Mouse (Mus musculus) liver, postnatal 0 days (tissue): ENCODE measurements around the gene Chrm4. TPM values are rescaled to one million over a fixed set of nuclear protein-coding genes. Genes with fewer than 3 reads are reported as not detected.
A peak's percentile ranks its signal among the peaks of the same experiment; 100 is the strongest.

ENCODE experiments used
- ATAC-seq: fragments of 200-750 bp; cut with Nextera tagmentation; 2 replicates; pipeline ENCODE4 v1.8.0; 2017; ENCODE audit warnings: mild to moderate bottlenecking, moderate library complexity
- DNase-seq: peaks from one replicate; pipeline ENCODE4 v3.0.0-alpha.2; 2016
- H3K27ac ChIP-seq: fragments of 300-500 bp; sonication (generic); 2 replicates; pipeline ENCODE4 v1.5.1; 2014; ENCODE audit warnings: antibody characterized with exemption, moderate library complexity, mild to moderate bottlenecking, low read depth
- H3K27me3 ChIP-seq: fragments of 300-500 bp; sonication (generic); 2 replicates; pipeline ENCODE4 v1.6.1; 2014; ENCODE audit warnings: low read length, control low read depth, mixed read lengths; ENCODE audit not compliant: insufficient read depth
- H3K36me3 ChIP-seq: fragments of 300-500 bp; sonication (generic); replicated peaks from 2 replicates; pipeline ENCODE4 v1.6.1; 2014; ENCODE audit warnings: mild to moderate bottlenecking, control low read depth, low read length, moderate library complexity, mixed read lengths; ENCODE audit not compliant: insufficient read depth
- H3K4me1 ChIP-seq: fragments of 300-500 bp; sonication (generic); 2 replicates; pipeline ENCODE4 v1.6.1; 2014; ENCODE audit warnings: antibody characterized with exemption, mild to moderate bottlenecking, control low read depth; ENCODE audit not compliant: insufficient read depth
- H3K4me2 ChIP-seq: fragments of 300-500 bp; sonication (generic); 2 replicates; pipeline ENCODE4 v1.6.1; 2014; ENCODE audit warnings: low read depth, mild to moderate bottlenecking, low read length, moderate library complexity, mixed read lengths
- H3K4me3 ChIP-seq: fragments of 300-500 bp; sonication (generic); 2 replicates; pipeline ENCODE4 v1.5.1; 2014; ENCODE audit warnings: low read depth, low read length
- H3K9ac ChIP-seq: fragments of 300-500 bp; sonication (generic); replicated peaks from 2 replicates; pipeline ENCODE4 v1.6.1; 2014; ENCODE audit warnings: mild to moderate bottlenecking, moderate library complexity
- H3K9me3 ChIP-seq: fragments of 300-500 bp; sonication (generic); 2 replicates; pipeline ENCODE4 v1.6.1; 2016; ENCODE audit warnings: mild to moderate bottlenecking, control low read depth, low read length, mixed read lengths
- CTCF ChIP-seq: sonication (generic); IDR thresholded peaks from 2 replicates; pipeline ENCODE4 v1.5.1; 2016; ENCODE audit warnings: antibody characterized with exemption, low read depth
- EP300 ChIP-seq: IDR thresholded peaks from 2 replicates; pipeline ENCODE4 v1.6.1; 2016; ENCODE audit warnings: antibody characterized with exemption, low read depth, mild to moderate bottlenecking
- WGBS: fragments of 180-500 bp; shearing (Covaris S2); extraction: QIAGEN DNeasy Blood & Tissue Kit; methylation state at CpG from one replicate; pipeline ENCODE4 v1.1.7; 2014; ENCODE audit not compliant: insufficient replicate concordance; 5-methylcytosine and 5-hydroxymethylcytosine counted together
- polyA plus RNA-seq: library from polyadenylated mRNA; unstranded; fragments of >200 nt; fragmentation: Nextera tagmentation; extraction: Ambion mirVana; gene quantifications from 2 replicates; pipeline ENCODE4 v1.2.1, GENCODE M21; 2015

The Chrm4 gene
- polyA plus RNA-seq, 1 experiment from 2014 or later, result not detected

DNA sequence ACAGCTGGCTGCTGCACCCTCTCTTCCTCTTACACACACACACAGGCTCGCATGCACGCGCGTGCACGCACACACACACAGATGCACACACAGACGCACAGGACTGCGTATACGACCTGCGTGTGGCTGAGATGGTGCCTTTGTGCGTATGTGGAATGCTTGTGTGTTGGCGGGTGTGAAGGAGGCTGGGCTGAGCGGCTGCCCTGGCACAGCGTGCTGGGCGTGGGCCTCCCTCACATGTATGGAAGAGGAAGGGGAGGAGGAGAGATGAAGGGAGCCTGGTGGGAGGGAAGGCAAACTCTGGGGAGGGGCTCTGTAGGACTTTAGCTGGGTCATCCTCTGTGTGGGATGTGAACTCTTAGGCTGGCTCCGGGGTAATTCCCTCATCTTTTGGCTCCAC, 1.6 kb upstream of the Chrm4 start:
- no peak for TF ChIP-seq EP300
- no peak for TF ChIP-seq CTCF
- Histone ChIP-seq H3K27ac (no peak overlapping the region), H3K27me3 (peaks cover 56% of the 10 kb centered on the region), H3K4me3 (no peak overlapping the region), H3K9ac (no peak overlapping the region), H3K4me1 (peaks cover 32% of the 10 kb centered on the region), H3K4me2 (no peak overlapping the region), H3K36me3 (no peaks in the 10 kb centered on the region), H3K9me3 (no peaks in the 10 kb centered on the region)
- WGBS, result 76% methylated on average over 15 of the region's 15 CpGs
- DNase-seq, result no peak
- ATAC-seq, result no peak

DNA sequence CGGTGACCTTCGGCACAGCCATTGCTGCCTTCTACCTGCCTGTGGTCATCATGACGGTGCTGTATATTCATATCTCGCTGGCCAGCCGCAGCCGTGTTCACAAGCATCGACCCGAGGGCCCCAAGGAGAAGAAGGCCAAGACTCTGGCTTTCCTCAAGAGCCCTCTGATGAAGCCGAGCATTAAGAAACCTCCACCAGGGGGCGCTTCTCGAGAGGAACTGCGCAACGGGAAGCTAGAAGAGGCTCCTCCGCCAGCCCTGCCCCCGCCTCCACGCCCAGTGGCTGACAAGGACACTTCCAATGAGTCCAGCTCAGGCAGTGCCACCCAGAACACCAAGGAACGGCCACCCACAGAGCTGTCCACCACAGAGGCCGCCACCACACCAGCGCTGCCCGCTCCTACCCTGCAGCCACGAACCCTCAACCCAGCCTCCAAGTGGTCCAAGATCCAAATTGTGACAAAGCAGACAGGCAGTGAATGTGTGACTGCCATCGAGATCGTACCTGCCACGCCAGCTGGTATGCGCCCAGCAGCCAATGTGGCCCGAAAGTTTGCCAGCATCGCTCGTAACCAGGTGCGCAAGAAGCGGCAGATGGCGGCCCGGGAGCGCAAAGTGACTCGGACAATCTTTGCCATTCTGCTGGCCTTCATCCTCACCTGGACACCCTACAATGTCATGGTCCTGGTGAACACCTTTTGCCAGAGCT, 931 bp downstream of the Chrm4 start:
- no peak overlapping the region for H3K9ac ChIP-seq
- 40% methylated on average over 34 of the region's 34 CpGs for WGBS
- H3K27ac ChIP-seq, result no peak overlapping the region
- H3K27me3 ChIP-seq, result peaks cover 45% of the 10 kb centered on the region
- peaks cover 3% of the 10 kb centered on the region for H3K36me3 ChIP-seq
- peak overlapping the region; percentile 15; the same call in 1 of the 2 replicates for H3K4me2 ChIP-seq
- H3K4me1 ChIP-seq, result peaks cover 31% of the 10 kb centered on the region
- no peak overlapping the region for H3K4me3 ChIP-seq
- 0 out of 2 replicates have a peak, but pooled peaks have one; percentile 10 for ATAC-seq
- DNase-seq, result peak; percentile 87
- no peaks in the 10 kb centered on the region for H3K9me3 ChIP-seq
- TF ChIP-seq CTCF (peak; percentile 82), EP300 (no peak)

DNA sequence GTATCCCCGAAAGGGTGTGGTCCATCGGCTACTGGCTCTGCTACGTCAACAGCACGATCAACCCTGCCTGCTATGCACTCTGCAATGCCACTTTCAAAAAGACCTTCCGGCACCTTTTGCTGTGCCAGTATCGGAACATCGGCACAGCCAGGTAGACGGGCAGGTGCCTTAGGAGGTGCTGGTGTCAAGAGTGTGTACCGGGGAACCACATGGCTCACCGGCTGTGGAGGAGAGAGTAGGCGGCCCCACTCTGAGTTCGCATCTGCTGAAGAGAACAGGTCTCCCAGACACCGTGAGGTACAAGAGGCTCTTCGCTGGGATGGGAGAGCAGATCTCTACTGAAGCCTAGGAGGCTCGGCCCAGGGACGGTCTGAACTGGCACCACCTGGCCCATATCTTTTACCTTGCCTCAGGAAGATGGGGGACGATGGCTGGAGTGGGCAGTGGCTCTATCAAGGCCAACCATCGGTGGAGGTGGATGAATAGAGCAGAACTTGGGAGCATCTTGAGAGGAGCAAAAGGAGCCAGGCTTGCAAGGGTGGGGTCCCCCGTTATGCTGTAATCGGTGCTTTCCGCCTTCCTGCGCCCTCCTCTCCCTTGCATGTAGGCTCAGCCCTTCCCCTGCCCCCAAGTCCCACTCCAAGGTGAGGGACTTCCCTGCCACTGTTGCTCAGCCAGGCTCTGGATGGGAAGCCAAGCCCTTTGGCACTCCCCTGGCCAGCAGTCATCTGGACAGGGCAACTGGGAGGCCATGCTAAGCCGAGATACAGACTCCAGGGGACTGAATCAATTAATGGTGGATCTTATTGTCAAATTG, 1.7 kb downstream of the Chrm4 start:
- no peak overlapping the region for H3K9ac ChIP-seq
- no peak for DNase-seq
- no peak overlapping the region for H3K4me3 ChIP-seq
- H3K9me3 ChIP-seq, result no peaks in the 10 kb centered on the region
- peaks cover 37% of the 10 kb centered on the region for H3K27me3 ChIP-seq
- no peak overlapping the region for H3K27ac ChIP-seq
- ATAC-seq, result no peak
- 73% methylated on average over 23 of the region's 23 CpGs for WGBS
- H3K4me1 ChIP-seq, result peaks cover 24% of the 10 kb centered on the region
- no peak for TF ChIP-seq CTCF
- no peak for TF ChIP-seq EP300
- no peak overlapping the region for H3K4me2 ChIP-seq
- H3K36me3 ChIP-seq, result peaks cover 10% of the 10 kb centered on the region

DNA sequence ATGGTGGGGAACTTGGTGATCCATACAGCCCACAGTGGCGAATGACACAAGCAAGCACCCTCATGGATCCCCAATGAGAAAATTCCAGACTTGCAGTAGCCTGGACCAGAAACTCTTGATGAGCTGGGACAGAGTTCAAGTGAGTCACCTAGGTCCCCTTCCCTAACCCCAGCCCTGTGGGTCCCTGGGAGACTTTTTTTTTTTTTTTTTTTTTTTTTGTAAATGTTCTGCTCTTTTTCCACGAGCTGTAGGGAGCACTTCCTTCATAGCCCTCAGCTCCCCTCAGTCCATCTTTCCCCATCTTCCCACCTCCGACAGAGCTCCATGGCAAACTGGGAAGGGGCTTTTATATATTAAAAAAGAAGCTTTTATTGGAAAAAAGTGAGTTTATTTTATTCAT, 2.4 kb downstream of the Chrm4 start:
- H3K27me3 ChIP-seq, result peaks cover 30% of the 10 kb centered on the region
- H3K4me3 ChIP-seq, result no peak overlapping the region
- TF ChIP-seq EP300 (no peak), CTCF (no peak)
- H3K27ac ChIP-seq, result no peak overlapping the region
- H3K4me1 ChIP-seq, result peaks cover 22% of the 10 kb centered on the region
- no peak overlapping the region for H3K9ac ChIP-seq
- 67% methylated on average over 3 of the region's 3 CpGs for WGBS
- peaks cover 11% of the 10 kb centered on the region for H3K36me3 ChIP-seq
- H3K9me3 ChIP-seq, result no peaks in the 10 kb centered on the region
- DNase-seq, result no peak
- no peak overlapping the region for H3K4me2 ChIP-seq
- no peak for ATAC-seq

DNA sequence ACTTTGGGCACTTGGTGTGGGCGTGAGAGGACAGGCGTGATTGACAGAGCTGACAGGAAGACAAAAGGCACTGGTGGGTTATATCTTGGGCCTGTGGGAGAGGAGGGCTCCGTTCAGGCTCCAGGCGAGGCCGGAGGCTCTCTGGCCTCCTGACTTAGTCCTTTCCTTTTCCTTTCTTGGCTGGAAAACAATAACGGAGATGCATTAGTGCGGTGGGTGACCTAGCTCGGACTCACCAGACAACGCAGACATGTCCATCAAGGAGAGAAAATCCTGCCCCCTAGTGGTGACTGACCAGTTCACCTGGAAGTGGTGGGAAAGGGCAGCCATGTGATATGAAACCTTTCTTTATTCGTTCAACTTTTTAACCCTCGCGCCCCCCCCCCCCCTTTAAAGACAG, 2.9 kb downstream of the Chrm4 start:
- H3K4me2 ChIP-seq, result peak overlapping the region; percentile 65; the same call in 1 of the 2 replicates
- WGBS, result 27% methylated on average over 12 of the region's 12 CpGs
- H3K4me3 ChIP-seq, result no peak overlapping the region; the same call in 1 of the 2 replicates
- H3K27me3 ChIP-seq, result peaks cover 26% of the 10 kb centered on the region
- no peak overlapping the region for H3K27ac ChIP-seq
- peaks cover 22% of the 10 kb centered on the region for H3K4me1 ChIP-seq
- peak; percentile 71 for DNase-seq
- H3K9ac ChIP-seq, result no peak overlapping the region
- peaks cover 15% of the 10 kb centered on the region for H3K36me3 ChIP-seq
- no peaks in the 10 kb centered on the region for H3K9me3 ChIP-seq
- TF ChIP-seq CTCF (peak; percentile 76), EP300 (no peak)
- peak; percentile 34; the same call in 1 of the 2 replicates for ATAC-seq

DNA sequence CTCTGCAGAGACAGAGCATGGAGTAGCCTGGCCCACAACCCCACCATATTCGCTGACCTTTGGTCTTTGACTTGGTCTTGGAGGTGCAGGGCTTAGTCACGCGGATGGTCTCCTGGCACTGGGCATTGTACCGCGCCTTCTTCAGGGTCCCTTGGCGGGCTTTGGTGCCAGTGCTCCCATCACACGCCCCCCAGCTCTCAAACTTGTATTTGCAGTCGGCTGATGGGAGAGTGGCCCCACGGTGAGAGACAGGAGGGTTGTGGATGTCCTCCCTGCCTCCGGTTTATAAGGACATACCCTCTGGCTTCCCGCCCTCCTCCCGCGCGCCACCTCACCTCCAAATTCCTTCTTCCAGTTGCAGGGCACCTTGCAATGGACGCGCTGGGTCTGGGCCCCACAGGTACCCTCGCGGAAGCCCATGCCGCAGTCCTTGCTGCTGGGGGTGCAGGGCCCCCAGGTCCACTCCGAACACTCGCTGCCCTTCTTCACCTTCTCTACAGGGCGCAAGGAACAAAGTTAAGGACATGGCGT, 3.8 kb downstream of the Chrm4 start:
- WGBS, result 17% methylated on average over 23 of the region's 23 CpGs
- Histone ChIP-seq H3K4me1 (peaks cover 22% of the 10 kb centered on the region), H3K27me3 (peaks cover 23% of the 10 kb centered on the region), H3K9me3 (no peaks in the 10 kb centered on the region), H3K4me2 (peak overlapping the region; percentile 65), H3K36me3 (peaks cover 24% of the 10 kb centered on the region), H3K27ac (no peak overlapping the region), H3K9ac (no peak overlapping the region; the same call in 1 of the 2 replicates), H3K4me3 (peak overlapping the region; percentile 30; the same call in 1 of the 2 replicates)
- ATAC-seq (no peak), DNase-seq (no peak)
- no peak for TF ChIP-seq EP300
- TF ChIP-seq CTCF, result no peak
